Mouse (Mus musculus) forebrain, embryonic 10.5 days (tissue): ENCODE results near the gene Papln. TPM values are rescaled to one million over a fixed set of nuclear protein-coding genes. Genes with fewer than 3 reads are reported as not detected.

Source experiments
- DNase-seq: peaks from one replicate; pipeline ENCODE4 v3.0.0-alpha.2; 2017; ENCODE audit warnings: low spot score; ENCODE audit errors: extremely low spot score
- H3K27ac ChIP-seq: fragments of 300-500 bp; sonication (generic); 2 replicates; pipeline ENCODE4 v1.5.1; 2016; ENCODE audit warnings: mild to moderate bottlenecking
- H3K27me3 ChIP-seq: fragments of 300-500 bp; sonication (generic); 2 replicates; pipeline ENCODE4 v1.6.1; 2016; ENCODE audit warnings: mild to moderate bottlenecking; ENCODE audit not compliant: poor library complexity, severe bottlenecking
- H3K36me3 ChIP-seq: fragments of 300-500 bp; sonication (generic); replicated peaks from 2 replicates; pipeline ENCODE4 v1.6.1; 2016; ENCODE audit warnings: mild to moderate bottlenecking, moderate library complexity
- H3K4me1 ChIP-seq: fragments of 300-500 bp; sonication (generic); 2 replicates; pipeline ENCODE4 v1.6.1; 2016
- H3K4me3 ChIP-seq: fragments of 300-500 bp; sonication (generic); 2 replicates; pipeline ENCODE4 v1.5.1; 2016; ENCODE audit warnings: mild to moderate bottlenecking, moderate library complexity
- H3K9me3 ChIP-seq: fragments of 300-500 bp; sonication (generic); 2 replicates; pipeline ENCODE4 v1.6.1; 2016; ENCODE audit warnings: mild to moderate bottlenecking, moderate library complexity
- WGBS: fragments of 180-500 bp; shearing (Covaris S2); methylation state at CpG from one replicate; pipeline ENCODE4 v1.1.7; 2016; 5-methylcytosine and 5-hydroxymethylcytosine counted together
- polyA plus RNA-seq: library from polyadenylated mRNA; unstranded; fragments of >200 nt; fragmentation: Nextera tagmentation; extraction: Ambion mirVana; gene quantifications from 2 replicates; pipeline ENCODE4 v1.2.1, GENCODE M21; 2016

Gene Papln
- polyA plus RNA-seq, 1 experiment from 2014 or later: 0.07 TPM

- Histone ChIP-seq H3K27ac (no peak overlapping the region), H3K4me1 (no peaks in the 10 kb centered on the region), H3K27me3 (no peaks in the 10 kb centered on the region), H3K4me3 (no peak overlapping the region), H3K9me3 (no peaks in the 10 kb centered on the region), H3K36me3 (peaks cover 81% of the 10 kb centered on the region)
- DNase-seq: no peak
- 96% methylated on average over 7 of the region's 7 CpGs for WGBS
These were observed 32.2 kb downstream of the Papln start for GRCm38 (mm10) chr12:83795586-83795985.

GRCm38 (mm10) chr12:83798313-83798712, 34.9 kb downstream of the Papln start:
- 94% methylated on average over 5 of the region's 5 CpGs for WGBS
- Histone ChIP-seq H3K9me3 (no peaks in the 10 kb centered on the region), H3K36me3 (peaks cover 88% of the 10 kb centered on the region), H3K4me1 (no peaks in the 10 kb centered on the region), H3K4me3 (no peak overlapping the region), H3K27ac (no peak overlapping the region), H3K27me3 (no peaks in the 10 kb centered on the region)
- no peak for DNase-seq

- Histone ChIP-seq H3K36me3 (peaks cover 95% of the 10 kb centered on the region), H3K4me3 (no peak overlapping the region), H3K27ac (no peak overlapping the region), H3K27me3 (no peaks in the 10 kb centered on the region), H3K4me1 (no peaks in the 10 kb centered on the region), H3K9me3 (peaks cover 10% of the 10 kb centered on the region)
- DNase-seq: no peak
- WGBS: 72% methylated on average over 9 of the region's 9 CpGs
These were observed 37.5 kb downstream of the Papln start for GRCm38 (mm10) chr12:83800943-83801342.

- H3K27me3 ChIP-seq: no peaks in the 10 kb centered on the region
- DNase-seq: no peak
- peaks cover 18% of the 10 kb centered on the region for H3K9me3 ChIP-seq
- H3K36me3 ChIP-seq: peaks cover 97% of the 10 kb centered on the region
- H3K4me3 ChIP-seq: no peak overlapping the region
- no peak overlapping the region for H3K27ac ChIP-seq
- no peaks in the 10 kb centered on the region for H3K4me1 ChIP-seq
- WGBS: 96% methylated on average over 7 of the region's 7 CpGs
These were observed 40.2 kb downstream of the Papln start for GRCm38 (mm10) chr12:83803641-83804040.

GRCm38 (mm10) chr12:83811901-83812300, 48.5 kb downstream of the Papln start:
- no peak for DNase-seq
- H3K4me1 ChIP-seq: no peaks in the 10 kb centered on the region
- H3K36me3 ChIP-seq: peaks cover 35% of the 10 kb centered on the region
- H3K4me3 ChIP-seq: no peak overlapping the region
- no peaks in the 10 kb centered on the region for H3K9me3 ChIP-seq
- 97% methylated on average over 3 of the region's 3 CpGs for WGBS
- no peak overlapping the region for H3K27ac ChIP-seq
- no peaks in the 10 kb centered on the region for H3K27me3 ChIP-seq

- H3K27me3 ChIP-seq: no peaks in the 10 kb centered on the region
- H3K9me3 ChIP-seq: no peaks in the 10 kb centered on the region
- H3K27ac ChIP-seq: no peak overlapping the region
- WGBS: 88% methylated on average over 1 of the region's 1 CpGs
- peaks cover 17% of the 10 kb centered on the region for H3K36me3 ChIP-seq
- DNase-seq: no peak
- no peak overlapping the region for H3K4me3 ChIP-seq
- no peaks in the 10 kb centered on the region for H3K4me1 ChIP-seq
These were observed 53.2 kb downstream of the Papln start for GRCm38 (mm10) chr12:83816616-83817015.

GRCm38 (mm10) chr12:83830424-83830823, 67.0 kb downstream of the Papln start:
- WGBS: 87% methylated on average over 3 of the region's 3 CpGs
- Histone ChIP-seq H3K4me1 (no peaks in the 10 kb centered on the region), H3K36me3 (peaks cover 44% of the 10 kb centered on the region), H3K27me3 (no peaks in the 10 kb centered on the region), H3K27ac (no peak overlapping the region), H3K9me3 (no peaks in the 10 kb centered on the region), H3K4me3 (no peak overlapping the region)
- DNase-seq: no peak

GRCm38 (mm10) chr12:83833979-83834378, 70.5 kb downstream of the Papln start:
- peaks cover 57% of the 10 kb centered on the region for H3K36me3 ChIP-seq
- no peaks in the 10 kb centered on the region for H3K27me3 ChIP-seq
- 91% methylated on average over 3 of the region's 3 CpGs for WGBS
- H3K4me3 ChIP-seq: no peak overlapping the region
- no peaks in the 10 kb centered on the region for H3K4me1 ChIP-seq
- H3K27ac ChIP-seq: no peak overlapping the region
- H3K9me3 ChIP-seq: no peaks in the 10 kb centered on the region
- DNase-seq: no peak

GRCm38 (mm10) chr12:83841409-83842190, 78.2 kb downstream of the Papln start:
- Histone ChIP-seq H3K36me3 (peaks cover 57% of the 10 kb centered on the region), H3K4me3 (no peak overlapping the region), H3K27ac (no peak overlapping the region), H3K9me3 (no peaks in the 10 kb centered on the region), H3K27me3 (no peaks in the 10 kb centered on the region), H3K4me1 (no peaks in the 10 kb centered on the region)
- DNase-seq: no peak
- WGBS: 90% methylated on average over 10 of the region's 10 CpGs

Other genes starting within 250 kb of the Papln start
- gene Dcaf4, start 243.2 kb upstream of the Papln start, polyA plus RNA-seq: 24.1 and 25.2 TPM in 2 replicates
- 21.3 and 21.9 TPM in 2 replicates for gene Zfyve1, start 166.4 kb upstream of the Papln start, polyA plus RNA-seq
- 294 and 319 TPM in 2 replicates for gene Rbm25, start 132.4 kb upstream of the Papln start, polyA plus RNA-seq
- gene Psen1, start 75.5 kb upstream of the Papln start, polyA plus RNA-seq: 58.2 and 60.5 TPM in 2 replicates
- 35.5 and 37.1 TPM in 2 replicates for gene Numb, start 158.3 kb downstream of the Papln start, polyA plus RNA-seq
- 14.3 and 15.4 TPM in 2 replicates for gene Riox1, start 187.0 kb downstream of the Papln start, polyA plus RNA-seq
- not detected in 2 replicates for gene Heatr4, start 221.2 kb downstream of the Papln start, polyA plus RNA-seq
- gene Acot2, start 224.2 kb downstream of the Papln start, polyA plus RNA-seq: 14.9 and 16.0 TPM in 2 replicates
- 22.4 and 23.5 TPM in 2 replicates for gene Acot1, start 245.9 kb downstream of the Papln start, polyA plus RNA-seq